Mouse (Mus musculus) liver, embryonic 11.5 days (tissue): Measurements from ENCODE around the gene Rep15. TPM values are rescaled to one million over a fixed set of nuclear protein-coding genes. Genes with fewer than 3 reads are reported as not detected.

Experiments used
- ATAC-seq: fragments of 200-750 bp; cut with Nextera tagmentation; replicated peaks from 2 replicates; pipeline ENCODE4 v1.8.0; 2017; ENCODE audit warnings: moderate number of reproducible peaks, mild to moderate bottlenecking, moderate TSS enrichment, moderate library complexity; ENCODE audit not compliant: low FRiP score
- DNase-seq: peaks from one replicate; pipeline ENCODE4 v3.0.0-alpha.2; 2017; ENCODE audit warnings: low spot score
- H3K27ac ChIP-seq: fragments of 300-500 bp; sonication (generic); 2 replicates; pipeline ENCODE4 v1.5.1; 2014; ENCODE audit warnings: mild to moderate bottlenecking, low read depth, low read length, control low read depth
- H3K27me3 ChIP-seq: fragments of 300-500 bp; sonication (generic); replicated peaks from 2 replicates; pipeline ENCODE4 v1.6.1; 2014; ENCODE audit warnings: low read length, mixed read lengths; ENCODE audit not compliant: control insufficient read depth, insufficient read depth
- H3K36me3 ChIP-seq: fragments of 300-500 bp; sonication (generic); 2 replicates; pipeline ENCODE4 v1.6.1; 2014; ENCODE audit warnings: mild to moderate bottlenecking, low read length, moderate library complexity, mixed read lengths; ENCODE audit not compliant: control insufficient read depth, insufficient read depth
- H3K4me1 ChIP-seq: fragments of 300-500 bp; sonication (generic); replicated peaks from 2 replicates; pipeline ENCODE4 v1.6.1; 2014; ENCODE audit warnings: low read length, mixed read lengths; ENCODE audit not compliant: control insufficient read depth, insufficient read depth
- H3K4me2 ChIP-seq: fragments of 300-500 bp; sonication (generic); 2 replicates; pipeline ENCODE4 v1.6.1; 2014; ENCODE audit warnings: mild to moderate bottlenecking, control low read depth, moderate library complexity
- H3K4me3 ChIP-seq: fragments of 300-500 bp; sonication (generic); 2 replicates; pipeline ENCODE4 v1.5.1; 2014; ENCODE audit warnings: low read depth, low read length, control low read depth
- H3K9ac ChIP-seq: fragments of 300-500 bp; sonication (generic); 2 replicates; pipeline ENCODE4 v1.6.1; 2014; ENCODE audit warnings: low read depth, low read length, control low read depth
- H3K9me3 ChIP-seq: fragments of 300-500 bp; sonication (generic); 2 replicates; pipeline ENCODE4 v1.6.1; 2016; ENCODE audit warnings: low read length, inconsistent platforms, mixed read lengths; ENCODE audit not compliant: control insufficient read depth
- WGBS: fragments of 180-500 bp; shearing (Covaris S2); extraction: QIAGEN DNeasy Blood & Tissue Kit; methylation state at CpG from one replicate; pipeline ENCODE4 v1.1.7; 2014; 5-methylcytosine and 5-hydroxymethylcytosine counted together
- polyA plus RNA-seq: library from polyadenylated mRNA; unstranded; fragments of >200 nt; fragmentation: Nextera tagmentation; extraction: Ambion mirVana; gene quantifications from 2 replicates; pipeline ENCODE4 v1.2.1, GENCODE M21; 2014

Rep15 gene
- 1.7 TPM in 2 replicates for polyA plus RNA-seq

- no peak within 1 kb of the TSS for H3K27ac ChIP-seq
- ATAC-seq (no peak), DNase-seq (no peak)
- WGBS: 66% methylated on average over 13 of the region's 13 CpGs
- H3K4me1 ChIP-seq: no peaks in the 10 kb centered on the region
- no peak within 1 kb of the TSS for H3K9ac ChIP-seq
- peaks cover 10% of the 10 kb centered on the region; the same call in 1 of the 2 replicates for H3K36me3 ChIP-seq
- no peaks in the 10 kb centered on the region for H3K27me3 ChIP-seq
- H3K9me3 ChIP-seq: no peaks in the 10 kb centered on the region
- no peak within 1 kb of the TSS for H3K4me3 ChIP-seq
- H3K4me2 ChIP-seq: no peak within 1 kb of the TSS
Measured at GRCm38 (mm10) chr6:147032303-147032925, at the start of gene Rep15. Rep15 (plus strand) TSS chr6:147032584.

- ATAC-seq: no peak
- Histone ChIP-seq H3K4me1 (no peaks in the 10 kb centered on the region), H3K27me3 (no peaks in the 10 kb centered on the region), H3K9me3 (no peaks in the 10 kb centered on the region), H3K36me3 (no peaks in the 10 kb centered on the region), H3K4me3 (no peak overlapping the region), H3K4me2 (no peak overlapping the region), H3K9ac (no peak overlapping the region), H3K27ac (no peak overlapping the region)
- DNase-seq: no peak
- WGBS: 60% methylated on average over 3 of the region's 3 CpGs
Measured at GRCm38 (mm10) chr6:146984569-146984968, 47.8 kb upstream of the Rep15 start.

GRCm38 (mm10) chr6:146994236-146994635 lies 38.1 kb upstream of the Rep15 start:
- H3K27me3 ChIP-seq: no peaks in the 10 kb centered on the region
- no peak overlapping the region for H3K4me2 ChIP-seq

GRCm38 (mm10) chr6:146995391-146995790 lies 37.0 kb upstream of the Rep15 start:
- 83% methylated on average over 2 of the region's 2 CpGs for WGBS
- no peak overlapping the region for H3K4me2 ChIP-seq
- no peak for DNase-seq
- H3K27me3 ChIP-seq: no peaks in the 10 kb centered on the region
- no peak overlapping the region for H3K27ac ChIP-seq
- peaks cover 3% of the 10 kb centered on the region; the same call in 1 of the 2 replicates for H3K36me3 ChIP-seq
- no peaks in the 10 kb centered on the region for H3K9me3 ChIP-seq
- no peak overlapping the region for H3K4me3 ChIP-seq
- no peaks in the 10 kb centered on the region for H3K4me1 ChIP-seq
- ATAC-seq: no peak
- H3K9ac ChIP-seq: no peak overlapping the region

More at GRCm38 (mm10) chr6:146994236-146994635, 38.1 kb upstream of the Rep15 start:
- no peak overlapping the region for H3K9ac ChIP-seq
- no peak for ATAC-seq
- 35% methylated on average over 5 of the region's 5 CpGs for WGBS
- H3K36me3 ChIP-seq: no peaks in the 10 kb centered on the region; the same call in 1 of the 2 replicates
- H3K4me1 ChIP-seq: no peaks in the 10 kb centered on the region
- H3K27ac ChIP-seq: no peak overlapping the region
- H3K4me3 ChIP-seq: no peak overlapping the region
- DNase-seq: no peak
- no peaks in the 10 kb centered on the region for H3K9me3 ChIP-seq

- Histone ChIP-seq H3K9ac (no peak overlapping the region), H3K4me2 (no peak overlapping the region), H3K4me3 (no peak overlapping the region), H3K4me1 (no peaks in the 10 kb centered on the region), H3K9me3 (no peaks in the 10 kb centered on the region), H3K27me3 (no peaks in the 10 kb centered on the region), H3K36me3 (peaks cover 3% of the 10 kb centered on the region; the same call in 1 of the 2 replicates), H3K27ac (no peak overlapping the region)
- DNase-seq (no peak), ATAC-seq (no peak)
- 90% methylated on average over 6 of the region's 6 CpGs for WGBS
Measured at GRCm38 (mm10) chr6:146995878-146996277, 36.5 kb upstream of the Rep15 start.

GRCm38 (mm10) chr6:146997006-146997405 lies 35.4 kb upstream of the Rep15 start:
- H3K9me3 ChIP-seq: no peaks in the 10 kb centered on the region
- H3K4me3 ChIP-seq: no peak overlapping the region
- DNase-seq: no peak
- no peaks in the 10 kb centered on the region for H3K27me3 ChIP-seq
- no peaks in the 10 kb centered on the region for H3K4me1 ChIP-seq
- no peak overlapping the region for H3K27ac ChIP-seq
- H3K9ac ChIP-seq: no peak overlapping the region
- H3K36me3 ChIP-seq: peaks cover 3% of the 10 kb centered on the region; the same call in 1 of the 2 replicates
- H3K4me2 ChIP-seq: no peak overlapping the region
- 73% methylated on average over 6 of the region's 6 CpGs for WGBS
- ATAC-seq: no peak

GRCm38 (mm10) chr6:146998710-146999109 lies 33.7 kb upstream of the Rep15 start:
- Histone ChIP-seq H3K4me3 (no peak overlapping the region), H3K9me3 (no peaks in the 10 kb centered on the region), H3K4me1 (no peaks in the 10 kb centered on the region), H3K4me2 (no peak overlapping the region), H3K9ac (no peak overlapping the region), H3K27ac (no peak overlapping the region), H3K27me3 (no peaks in the 10 kb centered on the region), H3K36me3 (peaks cover 3% of the 10 kb centered on the region; the same call in 1 of the 2 replicates)
- DNase-seq (no peak), ATAC-seq (no peak)
- WGBS: 88% methylated on average over 4 of the region's 4 CpGs

- DNase-seq: no peak
- no peak overlapping the region for H3K4me2 ChIP-seq
- no peak overlapping the region for H3K9ac ChIP-seq
- H3K4me1 ChIP-seq: no peaks in the 10 kb centered on the region
- H3K36me3 ChIP-seq: peaks cover 3% of the 10 kb centered on the region; the same call in 1 of the 2 replicates
- no peaks in the 10 kb centered on the region for H3K9me3 ChIP-seq
- 84% methylated on average over 9 of the region's 9 CpGs for WGBS
- H3K4me3 ChIP-seq: no peak overlapping the region
- H3K27me3 ChIP-seq: no peaks in the 10 kb centered on the region
- ATAC-seq: no peak
- H3K27ac ChIP-seq: no peak overlapping the region
Measured at GRCm38 (mm10) chr6:146999302-146999701, 33.1 kb upstream of the Rep15 start.

GRCm38 (mm10) chr6:146999755-147000154 lies 32.6 kb upstream of the Rep15 start:
- Histone ChIP-seq H3K4me2 (no peak overlapping the region), H3K4me3 (no peak overlapping the region), H3K9ac (no peak overlapping the region), H3K36me3 (peaks cover 3% of the 10 kb centered on the region; the same call in 1 of the 2 replicates), H3K9me3 (no peaks in the 10 kb centered on the region), H3K27me3 (no peaks in the 10 kb centered on the region), H3K27ac (no peak overlapping the region), H3K4me1 (no peaks in the 10 kb centered on the region)
- DNase-seq (no peak), ATAC-seq (no peak)
- WGBS: 71% methylated on average over 2 of the region's 2 CpGs
